Mouse (Mus musculus) embryo, embryonic 9.5 days (tissue): ENCODE data around the gene Abl1.

Source experiments
- DNase-seq: peaks from one replicate; pipeline ENCODE4 v3.0.0-alpha.2; 2017; ENCODE audit errors: extremely low spot score

The Abl1 gene

DNA sequence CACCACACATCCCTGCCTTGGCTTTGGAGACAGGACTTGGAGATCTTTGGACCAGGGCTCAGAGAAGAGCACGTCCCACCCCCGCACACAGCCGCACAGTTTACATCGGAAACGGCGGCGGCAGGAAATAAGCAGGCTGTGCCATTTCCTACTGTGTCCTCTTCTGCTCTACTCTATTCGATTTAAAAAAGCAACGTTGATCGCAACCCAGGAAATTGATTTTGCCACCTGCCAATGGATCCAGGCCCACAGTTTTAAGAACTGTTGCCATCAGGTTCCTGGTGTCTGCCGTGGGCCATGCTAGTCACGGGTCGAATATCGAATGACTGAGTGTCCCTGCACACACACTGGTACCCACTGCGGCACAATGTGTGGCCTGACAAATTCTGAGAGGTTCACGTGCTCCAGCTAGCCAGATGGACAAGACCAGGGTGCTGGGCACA, 137.3 kb downstream of the Abl1 start:
- DNase-seq = no peak

DNA sequence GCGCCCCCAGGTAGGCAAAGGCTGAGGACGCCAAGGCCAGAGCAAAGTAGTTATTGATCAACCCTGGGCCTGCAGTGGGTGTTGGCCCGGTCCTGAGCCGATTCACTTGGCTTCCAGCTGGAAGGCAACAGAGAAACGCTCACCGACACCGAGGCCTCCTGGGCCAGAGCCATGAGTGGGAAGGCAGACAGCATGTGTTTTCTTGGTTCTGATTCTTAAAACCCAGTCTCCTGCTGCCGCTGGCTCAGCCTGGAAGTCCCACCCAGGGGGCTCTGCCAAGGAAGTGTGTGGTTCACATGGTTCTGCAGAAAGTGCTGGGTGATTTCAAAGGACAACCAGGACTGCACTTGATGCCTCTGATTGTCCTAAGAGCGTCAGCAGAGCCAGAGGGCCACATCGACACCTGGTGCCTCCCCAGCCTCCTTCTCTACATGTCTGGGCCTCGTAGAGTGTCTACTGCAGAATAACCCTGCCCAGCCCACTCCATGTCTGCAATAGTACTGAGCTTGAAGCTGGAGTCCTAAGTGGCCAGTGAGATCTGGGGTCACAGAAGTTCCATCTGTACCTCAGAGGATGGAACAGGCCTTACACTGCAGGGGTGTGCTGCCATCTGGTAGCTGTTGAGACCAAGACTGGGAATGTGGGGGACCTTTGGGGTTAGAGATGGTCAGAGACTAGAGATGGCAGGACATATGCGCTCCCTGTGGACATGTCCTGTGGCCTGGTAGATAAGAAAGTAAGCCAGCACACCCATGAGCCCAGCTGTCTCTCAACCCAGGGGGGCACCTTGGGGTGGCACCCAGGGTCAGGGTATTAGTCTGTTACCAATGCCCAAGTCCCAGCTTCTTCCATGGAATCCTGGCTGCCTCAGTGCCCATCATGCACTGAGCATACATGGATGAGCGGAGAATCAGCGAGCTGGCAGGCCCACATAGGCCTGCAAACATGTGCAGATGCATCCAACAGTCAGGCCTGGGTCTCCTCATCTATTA, 138.2 kb downstream of the Abl1 start:
- no peak for DNase-seq

DNA sequence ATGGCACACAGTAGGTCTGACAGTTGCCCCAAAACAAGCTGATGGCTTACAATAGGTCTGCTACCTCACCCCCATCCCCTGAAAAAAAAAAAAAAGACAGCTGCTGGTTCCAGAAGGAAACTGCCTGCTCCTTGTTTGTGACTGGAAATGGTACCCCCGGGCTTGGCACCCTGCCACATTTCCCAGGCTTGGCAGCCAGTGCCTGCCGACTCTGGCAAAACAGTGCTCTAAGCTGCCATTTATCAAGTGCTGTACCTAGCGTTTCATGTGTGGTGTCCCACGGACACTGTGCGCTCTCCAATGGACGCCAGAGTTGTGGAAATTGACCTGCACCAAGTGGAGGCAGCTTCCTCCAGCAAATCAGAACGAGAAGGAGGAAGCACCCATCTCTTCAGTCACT, 139.7 kb downstream of the Abl1 start:
- no peak for DNase-seq

DNA sequence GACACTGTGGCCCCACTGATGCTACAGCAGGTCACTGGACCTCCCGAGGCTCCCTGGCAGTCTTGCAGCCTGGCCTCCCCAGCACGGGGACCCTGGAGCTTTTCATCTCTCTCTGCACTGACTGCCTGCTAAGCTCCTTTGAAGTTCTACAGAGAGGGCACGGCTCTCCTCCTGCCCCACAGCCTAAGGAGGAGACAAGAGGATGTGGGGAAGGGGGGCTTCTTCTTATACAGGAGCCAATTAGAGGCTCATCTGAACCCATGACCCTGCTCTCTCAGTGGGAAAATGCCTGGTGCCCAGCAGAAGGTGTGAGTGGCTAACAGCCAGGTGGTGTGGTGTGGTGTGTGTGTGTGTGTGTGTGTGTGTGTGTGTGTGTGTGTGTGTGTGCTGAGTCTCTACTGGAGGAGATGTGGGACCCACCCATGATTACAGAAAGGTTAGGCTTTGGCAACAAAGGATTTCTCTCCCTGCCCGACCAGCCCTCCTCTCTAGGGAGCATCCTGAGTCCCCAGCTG, 140.2 kb downstream of the Abl1 start:
- no peak for DNase-seq

DNA sequence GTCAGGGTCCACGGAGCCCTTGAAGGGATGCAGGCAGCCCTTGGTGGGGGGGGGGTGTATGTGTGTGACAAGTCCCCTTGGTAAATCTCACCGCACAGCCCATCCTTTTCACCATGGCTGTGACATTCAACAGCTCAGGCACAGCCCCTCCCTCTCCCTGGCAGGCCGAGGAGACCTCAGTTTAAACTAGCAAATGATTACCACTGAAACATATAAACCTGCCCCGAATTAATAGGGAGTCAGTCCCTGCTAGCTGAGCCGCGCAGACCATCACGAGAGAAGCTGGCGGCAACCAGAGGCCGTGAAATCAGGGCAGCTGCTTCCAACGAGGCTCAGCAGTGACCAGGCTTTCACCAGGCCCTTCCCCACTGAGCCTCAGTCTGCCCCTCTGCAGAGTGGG, 147.9 kb downstream of the Abl1 start:
- no peak for DNase-seq

DNA sequence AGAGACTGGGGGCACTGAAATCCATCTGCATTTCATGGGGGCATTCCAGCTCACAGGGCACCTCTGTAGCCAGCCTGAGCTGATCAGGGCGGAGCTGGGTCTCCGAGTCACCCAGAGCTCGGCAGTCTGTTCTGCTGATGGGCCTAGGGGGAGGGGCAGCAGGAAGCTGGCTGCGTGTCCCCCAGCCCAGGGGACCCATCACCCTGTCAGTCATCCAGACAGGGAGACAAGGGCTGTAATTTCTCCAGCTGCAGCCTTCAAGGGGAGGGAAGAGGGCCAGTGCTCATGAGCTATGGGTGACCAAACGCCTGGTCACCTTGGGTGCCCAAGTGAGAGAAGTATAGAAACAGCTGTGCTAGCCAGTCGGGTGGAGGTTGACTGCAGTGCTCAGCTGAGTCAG, 148.8 kb downstream of the Abl1 start:
- DNase-seq = no peak

DNA sequence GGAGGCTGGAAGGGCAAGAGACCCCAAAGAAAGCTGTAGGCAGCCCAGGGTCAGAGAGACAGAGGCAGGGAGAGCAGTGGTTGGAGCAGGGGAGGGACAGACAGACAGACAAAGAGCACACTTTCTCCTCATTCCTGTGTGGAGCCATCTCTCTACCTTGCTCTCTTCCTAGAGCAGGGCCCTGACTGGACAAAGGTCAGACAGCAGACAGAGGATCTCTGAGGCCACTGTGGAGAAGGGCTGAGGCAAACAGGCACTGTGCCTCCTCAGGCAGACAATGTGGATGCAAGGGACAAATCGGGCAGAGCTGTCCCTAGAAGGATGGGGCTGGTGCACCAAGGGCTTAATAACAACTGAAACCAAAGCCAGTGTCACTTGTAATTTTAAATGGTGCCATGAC, 150.7 kb downstream of the Abl1 start:
- no peak for DNase-seq

DNA sequence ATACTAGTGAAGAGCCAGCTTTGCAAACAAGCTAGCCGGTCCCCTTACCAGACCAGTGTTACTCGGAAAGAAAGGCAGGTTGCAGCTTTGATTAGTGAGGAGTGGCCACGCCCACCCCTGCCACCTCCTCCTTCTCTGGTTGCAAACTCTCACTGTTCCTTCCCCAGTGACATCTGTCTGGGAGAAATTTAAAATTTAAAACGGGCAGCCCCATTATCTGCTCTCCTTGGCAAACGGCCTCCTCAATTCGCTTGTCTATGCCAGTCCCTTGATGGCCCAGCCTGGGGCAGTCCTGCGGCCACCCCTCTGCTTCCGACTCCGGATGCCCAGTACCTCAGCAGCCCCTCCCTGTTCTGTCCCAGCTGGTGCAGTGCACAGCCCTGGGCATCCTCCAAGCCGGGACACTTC, 156.6 kb downstream of the Abl1 start:
- DNase-seq = no peak

DNA sequence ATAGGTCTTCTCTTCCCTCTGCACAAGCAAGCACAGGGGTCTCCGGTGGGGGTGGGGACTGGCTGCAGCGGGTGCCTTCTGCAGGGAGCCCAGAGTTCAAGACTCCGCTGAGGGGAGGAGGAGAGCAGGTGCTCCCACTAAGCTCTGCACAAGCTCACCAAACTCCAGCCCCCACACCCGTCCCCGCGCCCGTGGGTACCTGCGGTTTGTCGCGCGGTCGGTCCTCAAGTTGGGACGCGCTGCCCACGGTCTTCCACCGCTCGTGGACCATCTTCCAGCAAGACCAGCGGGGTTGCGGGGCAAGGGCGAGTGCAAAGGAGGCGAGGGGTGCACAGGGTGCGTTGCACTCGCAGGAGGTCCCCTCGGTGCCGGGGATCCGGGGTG, 157.3 kb downstream of the Abl1 start:
- no peak for DNase-seq

DNA sequence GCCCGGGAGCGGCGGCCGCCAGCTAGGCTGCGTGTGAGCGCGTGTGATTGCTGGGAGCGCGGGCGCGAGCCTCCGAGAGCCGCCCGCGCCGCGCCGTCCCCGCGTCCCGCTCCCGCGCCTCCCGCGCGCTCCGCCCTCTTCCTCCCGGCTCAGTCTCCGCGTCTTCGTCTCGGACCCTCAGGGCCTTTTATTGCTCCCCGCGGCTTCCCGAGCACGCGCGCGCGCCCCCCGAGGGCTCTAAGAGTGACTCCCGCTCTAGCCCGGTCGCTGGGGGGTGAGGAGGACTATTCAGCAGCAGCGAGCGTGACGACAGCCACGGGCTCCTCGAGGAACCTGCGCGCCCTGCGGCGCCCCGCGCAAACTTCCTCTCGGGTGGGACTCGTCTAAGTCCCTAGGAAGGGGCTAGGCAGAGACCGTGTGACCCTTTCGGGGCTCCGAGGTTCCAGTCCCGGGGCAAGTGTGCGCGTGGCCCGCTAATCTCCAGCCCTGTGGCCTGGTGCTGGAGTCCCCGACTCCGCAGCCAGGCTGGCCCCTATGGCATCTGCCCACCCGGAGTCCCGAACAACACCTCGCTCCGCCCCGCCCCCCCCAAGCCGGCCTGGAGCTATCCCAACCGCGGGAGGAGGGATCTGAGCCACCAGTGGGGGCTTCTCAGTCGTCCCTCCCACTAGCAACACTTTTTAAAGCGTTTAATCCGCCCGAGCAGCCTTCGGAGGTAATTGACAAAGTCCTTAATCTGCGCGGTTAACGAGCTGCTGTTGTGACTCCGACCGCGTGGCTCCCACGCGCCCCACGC, 157.9 kb downstream of the Abl1 start, which contains the start of gene Fibcd1:
Gene Fibcd1 (minus strand): TSS at position 110 of the 796 bp plus-strand sequence.
- DNase-seq = peak; percentile 43

DNA sequence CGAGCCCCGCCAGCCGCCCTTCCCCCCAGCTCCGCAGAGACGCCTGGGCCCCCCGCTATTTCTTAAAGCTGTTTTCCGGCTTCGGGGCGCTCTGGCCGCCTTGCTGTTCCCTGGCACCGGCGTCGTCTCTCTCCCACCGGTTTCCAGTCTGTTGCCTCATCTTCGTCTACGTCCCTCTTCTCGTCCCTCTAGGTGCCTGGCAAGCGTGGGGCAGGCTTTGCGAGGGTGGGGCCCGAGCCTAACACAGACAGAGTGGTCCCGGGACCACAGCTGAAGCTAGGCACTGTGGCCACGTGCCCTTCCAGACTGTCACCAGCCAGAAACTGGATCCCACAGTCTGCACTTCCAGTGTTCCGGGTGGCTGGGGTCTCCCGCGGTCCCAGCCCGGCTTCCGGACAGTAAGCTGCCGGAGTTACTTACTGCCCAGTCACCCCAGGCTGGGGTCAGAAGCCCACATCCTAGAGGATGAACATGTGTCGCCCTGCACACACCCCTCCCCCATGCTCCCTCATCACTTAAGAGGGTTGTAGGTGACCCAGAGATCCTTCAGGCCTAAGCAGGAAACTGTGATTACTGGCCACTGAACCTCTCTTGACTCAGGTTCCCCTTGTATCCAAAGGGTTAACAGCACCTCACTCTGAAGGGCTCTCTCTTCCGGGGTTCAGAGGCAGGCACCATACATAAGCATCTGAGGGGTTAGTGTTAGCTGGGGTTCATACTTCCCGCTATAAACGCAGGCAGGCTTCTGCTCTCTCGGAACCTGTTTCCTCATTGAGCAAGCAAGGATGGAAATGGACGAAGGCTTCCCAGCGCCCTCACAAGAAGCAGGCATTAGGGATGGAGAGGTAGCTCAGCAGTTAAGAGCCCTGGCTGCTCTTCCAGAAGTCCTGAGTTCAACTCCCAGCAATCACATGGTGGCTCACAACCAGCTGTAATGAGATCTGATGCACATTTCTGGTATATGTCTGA, 158.8 kb downstream of the Abl1 start:
- peak; percentile 51 for DNase-seq

DNA sequence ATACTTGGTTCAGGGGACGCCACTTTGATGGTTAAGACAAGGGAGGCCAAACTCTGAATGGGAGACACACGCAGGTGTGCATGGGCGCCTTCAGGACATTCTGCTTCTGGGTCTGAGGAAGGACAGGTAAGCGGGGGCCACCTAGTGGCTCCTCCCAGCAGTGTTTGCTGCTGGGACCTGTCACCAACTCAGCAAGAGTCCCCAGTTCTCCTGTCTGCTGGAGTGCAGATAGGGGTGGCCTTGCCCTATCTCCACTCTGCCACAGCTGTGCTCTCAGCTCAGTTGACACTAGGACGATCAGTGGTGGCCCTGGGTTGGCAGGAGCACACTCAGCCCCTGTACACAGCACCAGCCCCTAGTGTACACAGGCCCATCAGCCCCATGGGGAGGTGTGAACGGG, 159.7 kb downstream of the Abl1 start:
- DNase-seq = peak; percentile 36

DNA sequence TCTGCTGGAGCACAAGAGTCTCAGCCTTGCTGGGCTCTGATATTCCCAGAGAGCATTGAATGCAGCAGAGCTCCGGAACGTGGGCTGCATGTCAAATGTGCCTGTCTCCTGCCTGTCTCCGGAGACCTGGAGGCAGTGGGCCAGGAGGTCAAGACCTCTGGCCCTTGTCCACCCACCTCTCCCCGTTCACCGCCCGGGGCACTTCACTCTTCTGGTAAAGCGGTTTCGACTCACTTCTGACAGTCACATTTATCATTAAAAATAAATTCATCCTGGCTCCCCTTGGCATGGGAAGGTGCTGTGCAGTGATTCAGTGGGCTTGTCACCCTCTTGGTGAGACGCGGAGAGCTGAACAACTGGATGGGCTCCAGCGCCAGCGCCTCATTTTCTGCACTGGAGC, 162.0 kb downstream of the Abl1 start:
- DNase-seq = peak; percentile 54
